Mouse (Mus musculus) G1E-ER4 (cell line): Measurements from ENCODE around the gene Zfhx3. TPM values are rescaled to one million over a fixed set of nuclear protein-coding genes. Genes with fewer than 3 reads are reported as not detected.

Experiments used
- GATA1 ChIP-seq: IDR thresholded peaks from one replicate; pipeline ENCODE4 v1.8.0; 2012; ENCODE audit warnings: low read length, inconsistent platforms
- polyA plus RNA-seq: library from polyadenylated mRNA; stranded (reverse); fragments of >175 nt; gene quantifications from 2 replicates; pipeline ENCODE4 v1.2.3, GENCODE M21; 2012

Gene Zfhx3
- polyA plus RNA-seq, 1 experiment = not detected

DNA sequence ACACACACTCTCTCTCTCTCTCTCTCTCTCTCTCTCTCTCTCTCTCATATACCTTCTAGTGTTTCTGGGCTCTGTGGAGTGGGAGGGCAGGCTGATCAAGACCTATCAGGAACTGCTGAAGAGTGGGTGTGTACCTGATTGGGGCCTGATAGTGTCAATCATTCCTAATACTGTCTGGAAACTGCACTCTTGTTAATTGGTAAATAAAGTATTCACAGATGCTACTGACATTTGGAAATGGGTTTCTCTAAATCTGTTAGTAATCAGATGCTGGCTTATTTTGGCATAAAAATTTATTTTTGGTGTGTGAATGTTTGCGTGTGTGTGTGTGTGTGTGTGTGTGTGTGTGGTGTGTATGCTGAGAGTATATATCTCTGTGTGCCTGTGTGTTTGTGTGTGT, 35.8 kb downstream of the Zfhx3 start:
- TF ChIP-seq GATA1 = no peak

DNA sequence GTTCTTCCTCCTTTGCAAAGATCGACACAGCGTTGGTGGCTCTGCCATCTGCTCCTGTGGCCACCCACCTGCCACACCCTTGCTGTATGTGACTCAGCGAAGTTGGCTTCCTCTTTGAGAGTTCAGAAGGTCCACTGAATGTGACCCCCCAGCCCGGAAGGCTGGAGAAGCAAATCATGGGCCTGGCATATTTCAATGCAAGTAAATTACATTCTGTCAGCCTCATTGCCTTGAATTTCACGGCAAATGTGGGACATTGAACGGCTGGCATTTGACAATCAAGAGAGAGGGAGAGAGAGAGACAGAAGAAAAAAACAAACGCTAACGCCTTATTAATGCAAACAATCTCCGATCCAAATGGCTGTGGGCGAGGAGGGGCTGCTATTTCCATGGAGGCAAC, 38.2 kb downstream of the Zfhx3 start:
- no peak for TF ChIP-seq GATA1

DNA sequence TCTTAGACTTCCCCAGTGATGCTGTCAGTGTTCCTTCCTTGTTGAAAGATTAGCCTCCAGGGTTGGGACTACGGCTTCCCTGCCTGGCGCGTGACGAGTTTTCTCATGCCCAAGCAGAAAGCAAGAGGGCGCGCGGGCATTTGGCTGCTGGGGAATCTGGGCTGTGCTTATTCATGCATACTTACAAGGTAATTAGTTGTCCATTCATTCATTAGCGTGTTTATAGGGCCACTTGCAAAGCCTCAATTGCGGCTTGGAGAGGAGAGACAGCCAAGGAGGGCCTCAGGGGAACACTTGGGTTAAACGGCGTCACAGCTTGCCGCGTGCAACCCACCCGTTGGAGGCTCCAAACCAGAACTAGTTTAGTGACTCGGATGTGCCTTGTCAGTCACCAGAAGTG, 44.2 kb downstream of the Zfhx3 start:
- no peak for TF ChIP-seq GATA1

DNA sequence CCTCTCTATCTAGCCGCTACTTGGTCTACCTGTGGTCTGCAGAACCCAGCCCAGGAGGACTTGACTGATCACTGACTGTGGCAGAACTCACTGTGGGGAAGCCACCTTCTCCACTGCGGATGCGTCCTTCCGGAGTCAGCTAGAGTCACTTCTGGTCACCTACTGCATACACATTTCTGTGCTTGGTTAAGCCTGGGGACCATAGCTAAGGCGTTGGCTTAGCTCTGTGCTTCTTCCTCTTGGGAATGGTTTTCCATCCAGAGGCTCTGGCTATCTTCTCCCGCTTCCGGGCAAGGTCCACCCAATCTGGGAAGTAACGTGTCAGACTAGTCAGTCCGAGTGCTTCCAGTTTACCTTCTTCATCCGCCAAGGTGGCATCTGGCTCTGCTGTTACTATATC, 56.4 kb downstream of the Zfhx3 start:
- no peak for TF ChIP-seq GATA1

DNA sequence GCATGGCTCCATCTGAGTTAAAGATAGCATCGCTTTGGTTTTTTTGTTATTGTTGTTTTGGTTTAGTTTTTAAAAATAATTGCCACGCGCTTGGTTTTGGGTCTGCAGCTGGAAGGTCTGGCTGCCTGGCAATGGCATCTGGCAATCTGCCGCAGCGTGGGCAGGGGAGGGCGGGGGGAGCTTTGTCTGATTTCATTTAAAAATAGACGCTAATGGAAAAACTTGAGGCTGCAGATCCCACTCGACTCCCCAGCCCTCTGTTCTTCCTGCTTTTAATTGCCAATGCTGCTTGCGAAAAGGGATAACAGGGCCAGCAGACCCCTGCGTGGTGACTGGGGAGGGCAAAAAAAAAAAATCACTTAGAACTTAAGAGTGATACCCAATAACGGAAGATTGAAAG, 69.1 kb downstream of the Zfhx3 start:
- no peak for TF ChIP-seq GATA1

DNA sequence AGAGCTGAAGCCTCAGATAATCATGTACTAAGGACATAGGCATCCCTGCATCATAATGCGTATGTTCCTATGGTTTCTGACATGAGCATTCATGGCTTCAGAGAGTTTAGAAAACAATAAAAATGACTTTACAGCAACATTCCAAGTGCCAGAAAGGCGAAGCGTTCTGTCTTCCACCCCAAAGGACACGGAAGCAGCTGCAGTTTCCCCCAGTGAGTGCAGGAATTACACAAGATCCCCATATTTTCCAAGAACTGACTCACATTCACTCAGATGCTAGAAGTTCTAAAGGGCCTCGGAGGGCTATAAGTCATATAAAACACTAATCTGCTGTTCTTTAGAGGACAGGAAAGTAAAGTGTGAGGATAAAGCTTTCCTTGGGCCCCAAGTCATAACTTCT, 75.3 kb downstream of the Zfhx3 start:
- no peak for TF ChIP-seq GATA1

DNA sequence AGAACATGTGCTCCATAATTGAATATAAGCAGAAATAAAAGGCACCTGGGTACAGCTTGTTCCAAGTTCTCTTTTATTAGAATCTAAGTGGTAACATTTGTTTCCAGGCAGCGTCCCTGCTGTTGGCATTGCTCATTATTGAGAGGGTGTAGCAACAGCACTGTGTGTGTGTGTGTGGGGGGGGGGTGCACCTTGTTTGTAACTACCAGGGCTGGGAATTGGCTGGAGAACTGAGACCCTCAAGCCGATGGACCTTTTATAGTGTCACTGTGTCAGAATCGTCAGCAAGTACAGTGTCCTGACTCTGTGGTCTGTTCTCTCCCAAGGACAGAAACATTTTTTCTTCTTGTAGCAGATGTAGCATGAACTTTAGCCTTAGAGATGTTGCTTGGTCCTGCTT, 77.2 kb downstream of the Zfhx3 start:
- TF ChIP-seq GATA1 = no peak

DNA sequence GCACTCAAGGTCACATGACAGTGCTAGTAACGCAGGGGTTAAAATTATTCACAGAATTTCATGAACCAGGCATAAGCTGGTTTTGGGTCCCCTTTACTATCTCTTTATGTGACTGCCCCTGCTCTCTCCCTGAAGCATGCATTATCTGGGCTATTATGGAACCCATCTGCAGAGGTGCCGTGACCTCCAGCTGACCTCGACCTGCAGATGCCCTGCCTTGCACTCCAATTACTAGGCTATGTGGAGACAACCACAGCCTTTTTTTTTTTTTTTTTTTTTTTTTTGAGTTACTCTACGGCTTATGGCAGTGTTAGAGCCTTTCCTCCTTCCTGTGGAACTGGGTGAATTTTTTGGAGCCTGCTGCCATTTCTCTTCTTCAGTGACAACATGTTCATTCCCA, 80.0 kb downstream of the Zfhx3 start:
- no peak for TF ChIP-seq GATA1

DNA sequence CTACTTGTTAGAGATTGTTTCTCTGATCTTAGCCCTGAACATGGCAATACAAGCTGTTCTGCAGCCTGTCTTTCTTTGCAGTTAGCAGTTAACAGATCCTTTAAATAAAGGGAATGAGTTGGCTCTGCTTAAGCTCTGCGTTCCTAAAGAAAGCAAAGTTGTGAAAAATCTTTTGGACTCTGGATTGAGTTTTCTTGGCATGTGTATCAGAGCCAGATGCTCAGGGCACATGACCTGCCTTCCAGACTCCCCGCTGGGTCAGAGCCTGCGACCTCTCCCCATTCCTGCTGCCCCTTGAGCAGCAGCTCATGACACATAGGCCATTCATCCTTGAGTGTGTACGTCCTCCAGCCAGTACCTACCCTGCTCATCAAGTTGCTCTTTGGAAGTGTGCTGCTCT, 81.9 kb downstream of the Zfhx3 start:
- no peak for TF ChIP-seq GATA1

DNA sequence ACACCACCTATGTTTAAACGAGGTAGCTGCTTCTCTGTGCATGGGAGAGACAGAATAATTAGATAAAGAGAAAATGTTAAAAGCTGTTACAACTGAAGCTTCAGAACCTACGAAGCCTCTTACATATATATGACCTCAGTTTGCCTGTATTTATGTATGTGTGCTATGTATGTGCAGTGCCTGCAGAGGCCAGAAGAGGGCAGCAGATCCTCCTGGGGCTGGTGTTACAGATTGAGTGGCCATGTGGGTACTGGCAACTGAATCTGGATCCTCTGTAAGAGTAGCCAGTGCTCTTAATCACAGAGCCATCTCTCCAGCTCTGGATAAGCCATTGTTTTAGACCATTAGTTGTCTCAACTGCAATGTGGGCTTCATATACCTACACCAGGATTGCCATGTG, 82.8 kb downstream of the Zfhx3 start:
- no peak for TF ChIP-seq GATA1

DNA sequence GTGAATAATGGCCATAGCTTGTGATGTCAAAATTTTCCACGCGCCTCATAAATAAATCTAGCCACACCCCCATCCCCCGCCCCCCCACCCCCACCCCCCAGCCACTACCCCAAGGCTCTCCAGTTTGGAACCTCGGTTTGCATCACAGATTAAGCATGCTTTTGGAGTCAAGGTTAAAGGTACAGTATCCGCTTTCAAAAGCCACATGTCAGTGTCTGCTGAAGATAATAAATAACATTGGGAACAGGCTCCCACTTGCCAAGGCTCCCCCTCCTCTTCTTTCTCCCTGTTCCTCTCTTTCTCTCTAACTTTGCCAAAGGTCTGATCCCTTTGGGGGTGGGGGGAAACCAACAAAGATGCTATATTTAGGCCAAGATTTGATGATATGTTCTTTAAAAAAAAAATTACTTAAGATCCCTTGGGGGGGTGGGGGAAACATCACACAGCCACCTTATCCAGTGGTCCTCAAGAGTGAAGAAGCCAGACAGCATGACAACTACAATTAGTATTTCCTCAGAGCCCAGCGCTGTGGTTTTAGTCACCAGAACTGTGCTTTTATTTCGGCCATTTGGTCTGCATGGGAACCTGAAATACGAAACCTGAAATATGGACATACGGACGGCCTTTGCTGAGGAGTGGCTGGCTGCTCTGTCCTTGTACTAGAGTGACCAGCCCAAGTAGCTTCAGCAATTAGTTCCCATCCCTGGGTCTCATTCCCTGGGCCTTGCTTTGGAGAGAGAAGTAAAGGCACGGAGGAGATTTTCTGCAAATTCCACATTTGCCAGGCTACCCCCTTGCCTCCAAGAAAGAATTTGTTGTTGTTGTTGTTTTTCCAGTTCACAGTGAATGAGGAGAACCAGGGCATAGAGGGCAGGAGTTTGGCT, 84.4 kb downstream of the Zfhx3 start:
- TF ChIP-seq GATA1 = no peak

DNA sequence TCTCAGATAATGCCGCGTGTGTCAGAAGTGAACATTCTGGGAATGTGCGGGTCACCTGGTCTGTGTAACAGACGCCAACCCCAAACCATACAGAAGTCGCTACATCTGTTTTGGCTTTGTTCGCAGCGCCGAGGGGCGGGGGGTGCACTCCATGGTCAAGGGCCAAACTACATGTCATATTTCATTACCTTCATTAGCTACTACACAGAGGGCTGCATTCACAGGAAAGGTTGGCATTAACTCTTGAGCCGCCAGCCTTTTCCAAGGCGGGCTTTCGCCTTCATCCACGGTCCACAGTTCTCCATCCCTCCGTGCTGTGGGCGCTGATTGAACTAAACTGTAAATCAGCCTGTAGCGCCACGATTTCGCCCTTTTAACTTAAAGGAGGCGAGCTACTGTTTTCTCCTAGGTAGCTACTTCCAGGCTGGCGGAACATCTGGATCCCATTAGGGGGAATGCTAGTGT, 85.1 kb downstream of the Zfhx3 start:
- no peak for TF ChIP-seq GATA1

DNA sequence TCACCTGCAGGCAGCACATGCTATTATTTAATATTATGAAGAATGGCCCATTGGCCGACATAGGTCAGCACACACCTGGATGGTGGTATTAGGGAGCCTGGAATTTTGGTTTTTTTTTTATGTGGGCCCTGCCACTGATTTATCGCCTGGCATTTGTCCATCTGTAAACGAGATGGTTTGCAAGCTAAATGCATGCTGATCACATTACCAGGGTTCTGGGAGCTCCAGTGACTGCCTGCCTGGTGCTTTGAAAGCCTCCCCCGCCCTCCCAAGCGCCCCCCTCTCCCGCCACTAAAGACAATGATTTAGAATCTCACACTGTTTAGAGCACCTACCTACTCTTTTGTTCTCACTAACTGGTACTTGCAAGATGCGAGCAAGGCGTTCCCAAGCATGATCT, 86.0 kb downstream of the Zfhx3 start:
- TF ChIP-seq GATA1 = no peak

DNA sequence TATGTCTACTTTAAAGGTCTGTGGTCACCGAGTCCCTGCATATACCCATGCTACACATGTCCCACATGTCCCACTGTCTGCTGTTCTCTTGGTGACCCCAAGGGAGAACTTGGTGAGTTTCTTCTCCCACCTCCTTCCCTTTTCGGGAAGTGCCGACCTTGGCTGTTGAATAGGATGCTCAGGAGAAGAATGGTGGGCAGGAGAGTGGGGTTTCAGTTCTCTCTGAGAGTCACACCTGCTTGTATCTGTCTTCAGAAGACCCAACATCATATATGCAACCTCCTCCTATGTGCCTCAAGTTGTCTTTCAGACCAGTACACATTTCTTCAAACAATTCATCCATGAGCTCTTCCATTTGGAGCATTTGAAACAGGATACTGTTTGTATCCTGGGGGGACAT, 88.7 kb downstream of the Zfhx3 start:
- TF ChIP-seq GATA1 = no peak

DNA sequence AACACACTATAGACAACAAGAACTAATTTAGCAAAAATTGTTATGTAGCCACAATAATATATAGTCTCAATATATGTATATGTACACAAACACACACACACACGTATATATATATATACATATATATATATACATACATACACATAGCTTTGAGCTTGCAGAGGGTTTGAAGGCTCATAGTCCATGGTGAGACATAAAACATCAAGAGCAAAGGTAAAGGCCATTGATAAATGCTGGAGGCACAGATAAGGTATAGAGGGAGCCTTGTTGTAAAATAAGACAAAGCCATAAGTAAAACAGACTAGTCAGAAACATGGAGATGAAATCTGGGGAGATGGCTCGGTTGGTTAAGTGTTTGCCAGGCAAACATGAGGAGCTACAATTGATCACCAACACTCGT, 91.6 kb downstream of the Zfhx3 start:
- no peak for TF ChIP-seq GATA1

DNA sequence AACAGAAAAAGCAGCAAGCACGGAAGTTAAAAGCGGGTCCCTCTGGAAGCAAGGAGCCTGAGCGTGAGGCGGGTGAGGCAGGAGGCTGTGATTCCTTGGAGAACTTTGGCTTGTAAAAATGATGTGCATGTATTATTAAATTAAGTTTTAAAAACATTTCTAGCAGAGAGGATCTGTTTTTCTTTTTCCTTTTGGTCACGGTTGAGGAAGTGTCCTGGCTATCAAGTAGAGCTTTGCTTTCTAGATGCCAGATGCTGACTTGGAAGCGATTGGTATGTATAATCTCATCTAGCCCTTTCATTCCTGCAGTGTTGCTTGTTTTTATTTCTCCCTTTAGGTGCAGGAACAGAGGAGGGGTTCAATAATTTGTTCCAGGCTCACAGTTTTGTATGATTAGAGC, 92.3 kb downstream of the Zfhx3 start:
- TF ChIP-seq GATA1 = no peak

DNA sequence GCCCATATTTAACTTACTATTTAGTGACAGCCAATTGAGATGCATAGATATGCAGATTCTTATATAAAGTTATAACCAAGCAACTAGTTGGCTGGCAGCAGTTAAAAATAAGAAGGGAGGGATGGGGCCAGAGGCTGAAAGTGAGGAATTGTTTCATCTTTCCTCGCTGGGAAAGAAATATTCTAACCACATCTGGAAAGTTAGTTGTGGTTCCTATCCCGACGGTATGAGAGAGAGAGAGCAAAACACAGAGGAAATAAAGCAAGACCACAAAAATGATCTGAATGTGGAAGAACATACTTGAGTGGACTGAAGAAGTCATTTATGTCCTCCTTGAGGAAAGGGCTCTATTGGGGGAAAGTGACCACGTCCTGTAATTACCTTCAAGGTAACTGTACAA, 101.2 kb downstream of the Zfhx3 start:
- TF ChIP-seq GATA1 = no peak
